Mouse (Mus musculus) E14TG2a.4 (cell line): ENCODE results near the gene Arhgef19.

Source experiments
- H3K27me3 ChIP-seq: 2 replicates; pipeline ENCODE4 v1.6.1; 2014; ENCODE audit warnings: low read length, control low read depth; ENCODE audit not compliant: insufficient read depth
- H3K36me3 ChIP-seq: 2 replicates; pipeline ENCODE4 v1.6.1; 2014; ENCODE audit warnings: low read length, control low read depth; ENCODE audit not compliant: insufficient read depth
- H3K4me1 ChIP-seq: replicated peaks from 2 replicates; pipeline ENCODE4 v1.6.1; 2014; ENCODE audit warnings: low read depth, low read length, control low read depth
- H3K4me3 ChIP-seq: replicated peaks from 2 replicates; pipeline ENCODE4 v1.5.1; 2014; ENCODE audit warnings: mild to moderate bottlenecking, low read length
- H3K9me3 ChIP-seq: 2 replicates; pipeline ENCODE4 v1.6.1; 2014; ENCODE audit warnings: low read length, control low read depth
- CTCF ChIP-seq: conservative IDR thresholded peaks from 2 replicates; pipeline ENCODE4 v1.5.1; 2014; ENCODE audit warnings: low read length
- NANOG ChIP-seq: IDR thresholded peaks from 2 replicates; pipeline ENCODE4 v1.6.1; 2014; ENCODE audit warnings: borderline replicate concordance, low read length, mixed read lengths
- POU5F1 ChIP-seq: IDR thresholded peaks from 2 replicates; pipeline ENCODE4 v1.6.1; 2014; ENCODE audit warnings: low read length, borderline replicate concordance

Arhgef19 gene

DNA sequence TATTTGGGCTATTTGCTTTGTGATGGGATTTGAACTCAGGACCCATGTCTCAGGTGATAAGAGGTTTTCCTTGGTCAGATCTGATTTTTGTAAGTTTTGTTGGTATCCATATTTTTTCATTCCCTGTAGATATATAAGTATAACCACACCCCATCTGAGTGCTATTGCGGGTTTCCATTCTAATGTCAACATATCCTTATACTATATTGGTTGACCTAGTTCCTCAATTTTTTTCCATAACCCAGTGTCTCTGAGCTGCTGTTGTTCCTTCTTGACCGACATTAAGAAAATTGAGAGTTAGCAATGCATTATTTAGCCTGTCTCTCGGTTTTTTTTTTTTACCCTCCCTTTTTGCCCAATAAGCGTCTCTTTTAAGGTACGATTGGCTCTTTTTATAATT is 16.5 kb upstream of the Arhgef19 start:
- peaks cover 19% of the 10 kb centered on the region for H3K4me1 ChIP-seq
- no peaks in the 10 kb centered on the region for H3K36me3 ChIP-seq
- no peak for TF ChIP-seq NANOG
- no peaks in the 10 kb centered on the region; the same call in 1 of the 2 replicates for H3K27me3 ChIP-seq
- no peaks in the 10 kb centered on the region for H3K9me3 ChIP-seq
- H3K4me3 ChIP-seq = no peak overlapping the region

DNA sequence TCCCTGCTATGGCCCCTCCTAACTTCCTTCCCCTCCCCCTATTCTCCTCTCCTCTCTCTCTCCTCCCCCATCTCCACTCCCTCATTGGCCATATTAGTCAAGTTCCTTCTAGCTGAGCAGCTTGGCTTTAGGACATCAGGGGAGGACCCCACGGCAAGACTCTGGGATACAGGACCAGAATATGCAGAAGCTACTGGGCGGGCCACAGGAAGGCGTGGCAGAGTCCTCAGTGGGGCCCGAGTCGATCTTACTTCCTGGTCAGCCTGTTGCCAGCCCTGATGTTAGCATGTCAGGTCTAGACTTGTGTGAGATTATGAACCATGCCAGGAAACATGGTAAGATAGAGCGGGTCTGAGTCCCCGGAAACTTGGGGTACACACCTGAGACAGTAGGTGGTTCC is 10.6 kb upstream of the Arhgef19 start:
- TF ChIP-seq CTCF = no peak
- no peak for TF ChIP-seq NANOG
- TF ChIP-seq POU5F1 = no peak
- H3K9me3 ChIP-seq = no peaks in the 10 kb centered on the region
- H3K4me3 ChIP-seq = no peak overlapping the region

DNA sequence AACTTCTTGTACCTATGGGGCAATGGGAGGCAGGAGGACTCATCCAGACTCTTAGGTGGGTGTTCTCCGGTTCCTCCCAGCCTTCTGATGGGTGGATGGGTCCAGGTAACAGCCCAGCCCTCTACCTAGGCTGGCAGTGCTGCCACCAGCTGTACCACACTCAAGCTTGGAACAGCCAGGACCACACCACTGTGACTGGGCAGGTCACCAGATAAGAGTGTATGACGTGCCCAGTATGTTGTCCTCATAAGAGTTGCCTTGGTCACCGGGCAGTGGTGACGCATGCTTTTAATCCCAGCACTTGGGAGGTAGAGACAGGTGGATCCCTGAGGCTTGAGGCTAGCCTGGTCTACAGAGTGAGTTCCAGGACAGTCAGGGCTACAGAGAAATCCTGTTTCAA is 6.1 kb upstream of the Arhgef19 start:
- Histone ChIP-seq H3K4me3 (no peak overlapping the region), H3K36me3 (no peaks in the 10 kb centered on the region), H3K27me3 (peaks cover 50% of the 10 kb centered on the region), H3K4me1 (peaks cover 26% of the 10 kb centered on the region), H3K9me3 (no peaks in the 10 kb centered on the region)
- no peak for TF ChIP-seq CTCF
- no peak for TF ChIP-seq NANOG
- TF ChIP-seq POU5F1 = no peak

More for the DNA sequence above, 10.6 kb upstream of the Arhgef19 start:
- peaks cover 25% of the 10 kb centered on the region for H3K27me3 ChIP-seq
- peaks cover 26% of the 10 kb centered on the region for H3K4me1 ChIP-seq
- H3K36me3 ChIP-seq = no peaks in the 10 kb centered on the region

DNA sequence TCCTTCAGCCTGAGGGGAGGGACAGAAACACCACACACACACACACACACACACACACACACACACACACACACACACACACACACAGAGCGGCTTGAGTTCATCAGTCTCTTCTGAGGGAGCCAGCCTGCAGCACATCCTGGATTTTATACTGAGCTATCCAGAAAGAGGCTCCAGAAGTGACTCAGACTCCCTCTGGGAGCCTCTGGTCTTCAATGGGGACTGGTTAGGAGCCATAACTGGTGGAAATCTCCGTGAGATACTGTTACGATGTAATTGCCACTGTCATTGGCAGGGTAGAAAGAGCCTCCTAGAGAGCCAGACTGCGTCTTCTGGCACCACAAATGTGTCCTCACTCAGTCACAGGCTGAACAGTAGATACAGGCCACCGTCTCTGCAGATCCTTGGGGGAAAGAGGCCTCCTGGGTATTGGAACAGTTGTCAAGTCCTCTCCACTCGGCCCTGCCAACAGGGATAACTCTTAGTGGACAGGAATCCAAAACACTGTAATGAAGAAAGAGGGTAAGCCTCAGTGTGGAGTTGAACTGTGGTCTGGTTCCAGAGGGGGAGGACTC is 3.7 kb upstream of the Arhgef19 start:
- TF ChIP-seq POU5F1 (no peak), CTCF (no peak), NANOG (no peak)
- Histone ChIP-seq H3K4me3 (no peak overlapping the region), H3K9me3 (no peaks in the 10 kb centered on the region), H3K4me1 (peaks cover 28% of the 10 kb centered on the region), H3K27me3 (peaks cover 64% of the 10 kb centered on the region), H3K36me3 (no peaks in the 10 kb centered on the region)

DNA sequence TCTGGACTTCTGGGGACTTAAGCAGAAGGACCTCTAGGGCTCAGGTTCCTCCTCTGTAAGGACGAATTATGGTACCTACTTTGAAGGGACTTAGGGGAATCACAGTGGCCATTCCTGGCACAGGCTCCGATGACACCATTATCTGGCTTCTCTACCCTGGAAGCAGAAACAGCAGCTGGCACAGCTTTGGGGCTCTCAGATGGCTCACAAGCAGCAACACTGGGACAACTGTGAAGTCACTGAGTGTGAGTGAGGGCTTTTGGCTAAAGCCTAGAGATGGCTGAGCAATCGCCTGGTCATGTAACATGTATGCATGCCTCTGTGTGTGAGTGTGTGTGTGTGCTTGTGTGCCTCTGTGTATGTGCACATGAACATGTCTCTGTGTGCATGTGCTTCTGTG is 2.4 kb upstream of the Arhgef19 start:
- Histone ChIP-seq H3K4me3 (no peak overlapping the region), H3K4me1 (peaks cover 40% of the 10 kb centered on the region), H3K36me3 (no peaks in the 10 kb centered on the region), H3K27me3 (peaks cover 56% of the 10 kb centered on the region), H3K9me3 (no peaks in the 10 kb centered on the region)
- TF ChIP-seq CTCF = no peak
- no peak for TF ChIP-seq POU5F1
- TF ChIP-seq NANOG = no peak

DNA sequence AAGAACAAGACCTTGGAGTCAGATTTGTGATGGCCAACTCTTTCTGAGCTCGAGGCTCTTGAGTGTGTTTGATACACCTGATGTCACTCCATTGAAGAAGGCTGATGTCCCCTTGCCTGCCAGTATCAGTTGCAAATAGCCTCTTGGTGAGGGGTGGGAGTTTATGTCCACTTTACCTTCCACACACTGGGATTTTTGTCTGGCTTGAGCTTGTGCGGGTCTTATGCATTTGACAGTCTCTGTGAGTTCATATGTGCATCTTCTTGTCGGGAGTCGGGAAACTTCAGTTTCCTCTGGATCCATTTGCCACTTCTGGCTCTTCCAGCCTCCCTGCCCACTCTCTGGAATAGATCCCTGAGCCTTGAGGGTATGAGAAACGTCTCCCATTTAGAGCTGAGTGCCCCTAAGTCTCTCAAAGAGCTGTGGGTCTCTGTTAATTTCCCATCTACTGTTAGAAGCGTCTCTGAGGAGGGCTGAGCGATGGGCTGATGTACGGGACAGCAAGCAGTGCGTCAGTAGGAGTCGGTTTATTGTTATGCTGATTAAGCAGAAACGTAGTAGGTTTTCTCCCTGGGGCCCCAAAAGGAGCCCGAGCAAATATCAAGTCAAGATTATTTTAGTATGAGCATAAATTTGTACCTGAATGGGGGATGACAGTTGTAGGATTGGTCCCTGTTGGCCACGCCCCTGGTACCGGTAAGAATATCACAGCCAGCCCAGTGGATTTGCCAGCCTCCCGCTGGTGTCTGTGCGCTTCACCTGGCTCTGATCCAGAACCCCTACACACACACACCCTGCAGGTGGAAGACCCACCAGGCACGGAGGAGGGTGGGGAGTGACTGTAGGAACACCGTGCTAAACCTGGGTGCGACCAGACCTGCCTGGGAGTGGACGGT is 559 bp upstream of the Arhgef19 start:
- peaks cover 57% of the 10 kb centered on the region for H3K4me1 ChIP-seq
- H3K36me3 ChIP-seq = no peaks in the 10 kb centered on the region
- H3K4me3 ChIP-seq = peak overlapping the region; percentile 77
- H3K9me3 ChIP-seq = no peaks in the 10 kb centered on the region
- peaks cover 56% of the 10 kb centered on the region for H3K27me3 ChIP-seq
- TF ChIP-seq NANOG = no peak
- TF ChIP-seq CTCF = no peak
- no peak for TF ChIP-seq POU5F1

DNA sequence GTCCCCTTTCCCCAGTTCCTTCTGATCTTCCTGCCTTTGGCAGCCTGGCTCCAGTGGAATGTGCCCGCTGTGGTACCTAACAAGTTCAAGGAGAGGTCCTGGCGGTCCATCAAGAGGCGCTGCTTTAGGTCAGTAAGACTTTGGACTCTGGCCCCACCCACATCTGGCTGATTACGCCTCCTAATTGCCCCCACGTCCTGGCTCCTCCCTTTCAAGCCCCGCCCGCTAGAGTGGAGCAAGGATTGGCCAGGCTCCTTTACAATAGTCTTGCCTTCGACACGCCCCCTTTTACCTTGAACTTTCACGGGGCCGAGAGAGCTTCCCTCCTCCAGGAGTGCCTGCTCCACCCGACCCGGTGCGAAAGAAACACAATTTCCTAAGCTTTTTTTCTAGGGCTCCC is 1.3 kb downstream of the Arhgef19 start:
- H3K4me3 ChIP-seq = peak overlapping the region; percentile 77
- peaks cover 69% of the 10 kb centered on the region for H3K27me3 ChIP-seq
- peaks cover 71% of the 10 kb centered on the region for H3K4me1 ChIP-seq
- H3K9me3 ChIP-seq = no peaks in the 10 kb centered on the region
- H3K36me3 ChIP-seq = no peaks in the 10 kb centered on the region
- no peak for TF ChIP-seq NANOG
- TF ChIP-seq CTCF = no peak
- TF ChIP-seq POU5F1 = no peak

DNA sequence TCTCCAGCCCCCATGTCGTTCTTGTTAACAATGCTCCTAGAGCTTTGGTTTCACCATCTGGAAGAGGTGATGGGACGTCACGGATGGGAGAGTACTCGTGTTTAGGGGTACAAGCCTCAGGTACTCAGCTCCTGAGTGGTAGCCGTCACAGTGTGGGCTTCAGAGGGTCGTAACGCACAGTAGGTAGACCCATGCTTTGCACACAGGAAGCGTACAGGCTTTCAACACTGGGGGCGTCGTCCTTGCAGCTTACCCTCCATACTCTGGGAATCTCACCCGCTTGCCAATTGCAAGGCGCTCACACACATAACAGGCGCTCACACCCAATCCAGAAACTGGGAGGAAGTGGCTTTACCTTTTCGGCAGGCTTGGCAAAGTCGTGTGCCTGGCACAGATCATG is 2.6 kb downstream of the Arhgef19 start:
- TF ChIP-seq CTCF = no peak
- no peak for TF ChIP-seq NANOG
- no peak for TF ChIP-seq POU5F1
- H3K9me3 ChIP-seq = no peaks in the 10 kb centered on the region
- peaks cover 83% of the 10 kb centered on the region for H3K4me1 ChIP-seq
- H3K27me3 ChIP-seq = peaks cover 70% of the 10 kb centered on the region
- H3K36me3 ChIP-seq = no peaks in the 10 kb centered on the region
- peak overlapping the region; percentile 61 for H3K4me3 ChIP-seq
